Mouse (Mus musculus) frontal cortex, postnatal 14 days (tissue): ENCODE results near the gene Syt16.

Experiments used
- DNase-seq, 2 experiments: peaks; one replicate each; pipeline ENCODE4 v3.0.0; 2022; ENCODE audit warnings: low spot score in 2 of 2

The Syt16 gene

GRCm38 (mm10) chr12:74105811-74106513 is 108.5 kb downstream of the Syt16 start:
- no peak for DNase-seq

DNA sequence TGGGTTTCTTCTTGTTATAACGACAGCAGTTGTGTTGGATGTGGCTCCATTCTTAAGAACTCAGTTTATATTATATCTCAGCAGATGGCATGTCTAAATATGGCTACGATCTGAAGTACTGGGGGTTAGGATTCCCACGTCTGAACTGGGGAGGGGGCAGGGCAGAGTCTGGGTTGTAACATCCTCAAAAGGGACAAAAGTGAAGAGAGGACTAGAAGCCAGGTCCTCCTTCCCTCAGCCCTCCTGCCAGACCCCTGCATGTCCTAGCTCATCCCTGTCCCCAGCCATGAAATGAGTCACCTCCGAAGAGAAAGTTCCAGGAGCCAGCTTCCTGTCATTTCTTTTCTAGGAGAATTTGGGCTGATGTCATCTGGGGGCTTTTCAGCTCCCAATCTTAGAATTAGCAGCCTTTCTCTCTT is 111.2 kb downstream of the Syt16 start:
- DNase-seq = peak; percentile 37 to 52

- no peak for DNase-seq
Measured at GRCm38 (mm10) chr12:74109462-74110068, 112.1 kb downstream of the Syt16 start.

- DNase-seq = no peak
Measured at GRCm38 (mm10) chr12:74116825-74117224, 119.4 kb downstream of the Syt16 start.

DNA sequence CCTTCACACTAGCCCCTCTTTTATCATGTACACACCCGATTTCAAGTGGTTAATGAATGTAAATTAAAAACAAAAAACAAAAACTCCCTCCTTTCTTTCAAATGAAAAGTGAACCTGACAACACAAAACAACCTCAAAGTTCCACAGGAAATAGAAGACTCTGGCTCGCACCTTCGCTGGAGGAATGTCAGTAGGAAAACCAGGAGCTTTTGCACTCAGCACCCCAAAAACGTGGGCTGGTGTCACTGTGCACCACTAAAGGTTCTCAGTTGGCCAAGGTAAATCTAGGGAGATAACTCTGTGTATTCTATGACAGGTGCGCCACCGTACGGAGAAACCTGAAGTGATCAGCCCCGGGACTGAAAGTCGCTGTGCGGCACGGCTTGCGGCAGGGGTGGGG is 128.3 kb downstream of the Syt16 start:
- no peak for DNase-seq

DNA sequence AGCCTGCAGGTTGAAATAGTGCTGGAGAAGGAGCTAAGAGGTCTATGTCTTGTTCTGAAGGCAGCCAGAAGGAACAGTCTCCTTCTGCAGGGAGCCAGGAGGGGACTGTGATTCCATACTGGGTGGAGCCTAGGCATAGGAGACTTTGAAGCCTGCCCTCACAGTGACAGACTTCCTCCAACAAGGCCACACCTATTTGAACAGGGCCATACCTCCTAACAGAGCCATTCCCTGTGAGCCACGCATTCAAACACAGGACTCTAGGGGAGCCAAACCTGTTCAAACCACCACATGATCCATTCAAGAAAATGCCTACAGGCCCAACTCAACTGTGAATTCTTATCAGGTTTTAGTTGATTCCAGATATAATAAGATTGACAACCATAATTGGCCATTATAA is 130.8 kb downstream of the Syt16 start:
- DNase-seq = no peak

DNA sequence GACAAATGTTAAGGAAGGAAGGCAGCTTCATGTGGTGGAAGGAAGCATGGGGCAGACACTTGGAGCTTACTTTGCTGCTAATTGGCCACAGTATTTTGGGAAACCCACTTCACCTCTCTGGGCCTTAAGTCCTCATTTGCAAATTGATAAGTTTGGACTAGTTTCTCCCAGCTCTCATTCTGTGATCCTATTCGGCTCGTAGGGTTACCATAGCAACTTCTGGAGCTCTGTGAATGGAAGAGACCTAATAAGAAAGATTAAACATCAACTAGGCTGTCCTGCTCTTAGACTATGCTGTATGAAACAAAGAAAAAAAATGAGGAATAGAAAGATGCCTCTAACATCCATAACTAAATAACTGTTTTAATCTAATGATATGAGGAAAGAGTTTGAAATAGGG is 134.3 kb downstream of the Syt16 start:
- DNase-seq = no peak

- no peak for DNase-seq
Measured at GRCm38 (mm10) chr12:74142147-74142546, 144.7 kb downstream of the Syt16 start.

DNA sequence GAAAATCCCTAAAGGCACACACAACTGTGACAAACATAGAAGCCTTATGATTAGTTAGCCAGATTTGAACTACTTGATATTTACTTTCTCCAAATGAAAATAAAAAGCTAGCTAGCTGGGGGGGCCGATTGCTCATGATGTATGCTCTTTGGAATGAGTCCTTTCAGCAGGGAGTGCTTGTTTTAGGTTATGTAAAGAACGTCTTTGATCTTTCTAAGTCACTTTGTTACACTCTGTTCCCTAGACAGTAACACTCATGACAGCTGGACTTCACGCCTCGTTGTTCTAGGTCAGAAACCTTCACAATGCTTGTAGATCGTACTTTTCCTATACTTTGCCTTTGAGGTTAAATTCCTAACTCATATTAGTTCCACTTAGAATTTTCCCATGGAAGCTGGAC is 146.9 kb downstream of the Syt16 start:
- no peak for DNase-seq

GRCm38 (mm10) chr12:74160791-74161190 is 163.3 kb downstream of the Syt16 start:
- DNase-seq = no peak

DNA sequence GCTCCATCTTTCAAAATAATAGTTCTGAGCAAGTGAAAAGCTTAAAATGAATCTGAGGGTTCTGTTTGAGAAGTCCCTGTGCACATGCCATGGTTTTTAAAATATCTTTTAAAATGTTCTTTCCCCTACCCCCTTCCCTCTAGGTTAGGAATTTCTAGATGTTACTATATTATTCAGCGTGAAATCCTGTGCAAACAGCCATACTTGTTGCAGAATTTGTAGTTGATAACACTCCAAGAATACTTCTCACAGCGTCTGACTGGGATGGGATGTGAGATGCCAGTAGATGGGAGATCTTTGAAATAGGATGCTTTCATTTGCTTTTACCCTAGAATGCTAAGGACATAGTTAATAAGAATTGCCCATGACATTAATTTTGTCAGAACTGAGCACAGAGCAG is 165.6 kb downstream of the Syt16 start:
- DNase-seq = no peak

DNA sequence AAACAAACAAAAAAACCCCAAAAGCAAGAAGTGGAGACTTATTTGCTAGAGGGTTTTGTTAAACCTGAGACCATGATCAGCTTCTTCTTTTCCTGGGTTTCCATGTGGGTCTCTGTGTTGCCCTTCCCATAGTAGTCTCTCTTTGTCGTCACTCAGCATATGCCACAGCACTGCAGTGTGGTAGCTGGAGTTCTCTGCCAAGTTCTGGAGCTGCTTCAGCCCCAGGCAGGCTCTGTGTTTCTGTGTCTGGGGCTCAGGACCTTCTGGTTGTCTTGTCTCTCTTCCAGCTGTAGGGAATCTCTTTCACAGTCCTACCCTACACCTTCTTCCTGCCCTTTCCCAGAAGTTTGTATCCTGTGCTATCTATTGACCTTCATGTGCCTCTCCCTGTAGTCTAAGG is 173.8 kb downstream of the Syt16 start:
- DNase-seq = no peak

DNA sequence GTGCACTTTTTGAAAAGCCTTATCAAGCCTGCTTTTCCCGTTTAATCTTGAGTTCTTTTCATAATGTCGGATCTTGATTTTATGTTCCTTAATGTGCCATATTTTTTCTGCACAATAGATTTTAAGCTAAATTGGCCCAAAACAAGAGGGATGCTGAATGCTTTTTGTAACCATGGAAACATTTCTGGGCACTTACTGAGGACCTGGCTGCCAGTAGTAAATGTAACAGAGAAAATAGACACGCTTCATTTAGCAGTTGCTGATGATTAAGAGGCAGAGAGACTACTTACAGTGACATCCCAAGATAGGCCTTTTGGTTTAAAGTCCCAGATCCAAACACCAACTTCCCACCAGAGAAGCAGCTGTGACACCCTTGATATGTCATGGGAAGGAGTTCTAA is 176.4 kb downstream of the Syt16 start:
- no peak for DNase-seq

DNA sequence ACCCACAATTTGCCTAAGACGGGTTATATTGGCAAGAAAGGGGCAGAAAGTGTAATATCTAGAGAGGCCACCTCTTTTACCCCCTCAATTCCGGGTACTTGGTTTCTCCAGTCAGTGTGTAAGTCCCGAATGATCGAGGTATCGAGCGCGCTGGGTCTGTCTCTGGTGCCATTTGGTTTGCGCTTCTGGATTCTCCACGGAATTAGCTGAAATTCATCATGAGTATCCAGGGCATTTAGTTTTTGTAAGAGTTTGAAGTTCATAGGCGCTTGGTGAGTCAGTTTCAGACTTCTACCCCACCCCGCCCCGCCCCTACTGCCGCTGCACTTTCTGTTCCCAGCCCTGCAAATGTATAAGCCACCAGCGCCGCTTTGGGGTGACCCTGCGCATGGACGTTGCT is 187.1 kb downstream of the Syt16 start:
- DNase-seq = no peak

- DNase-seq = no peak
Measured at GRCm38 (mm10) chr12:74188243-74188785, 190.9 kb downstream of the Syt16 start.

DNA sequence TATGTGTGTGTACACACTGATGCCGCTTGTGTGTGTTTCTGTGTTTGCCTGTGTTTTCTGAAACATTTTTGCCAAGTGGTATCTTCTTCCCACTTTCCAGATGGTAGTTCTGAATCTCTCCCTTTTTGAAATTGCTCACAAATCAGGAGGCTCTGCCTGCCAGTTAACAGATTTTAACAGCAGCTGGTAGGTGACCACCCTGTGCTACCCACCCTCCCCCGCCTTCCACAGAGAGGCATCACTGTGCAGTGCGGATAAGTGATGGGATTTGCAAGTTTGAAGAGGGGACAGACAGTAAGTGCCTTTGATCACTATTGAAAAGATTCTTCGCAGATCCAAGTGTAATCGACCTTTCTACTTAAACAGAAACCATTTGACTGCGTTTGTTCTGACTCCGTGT is 191.4 kb downstream of the Syt16 start:
- no peak for DNase-seq

GRCm38 (mm10) chr12:74189840-74190239 is 192.4 kb downstream of the Syt16 start:
- DNase-seq = no peak

- no peak for DNase-seq
Measured at GRCm38 (mm10) chr12:74190297-74190696, 192.8 kb downstream of the Syt16 start.

GRCm38 (mm10) chr12:74192552-74192951 is 195.1 kb downstream of the Syt16 start:
- no peak for DNase-seq

DNA sequence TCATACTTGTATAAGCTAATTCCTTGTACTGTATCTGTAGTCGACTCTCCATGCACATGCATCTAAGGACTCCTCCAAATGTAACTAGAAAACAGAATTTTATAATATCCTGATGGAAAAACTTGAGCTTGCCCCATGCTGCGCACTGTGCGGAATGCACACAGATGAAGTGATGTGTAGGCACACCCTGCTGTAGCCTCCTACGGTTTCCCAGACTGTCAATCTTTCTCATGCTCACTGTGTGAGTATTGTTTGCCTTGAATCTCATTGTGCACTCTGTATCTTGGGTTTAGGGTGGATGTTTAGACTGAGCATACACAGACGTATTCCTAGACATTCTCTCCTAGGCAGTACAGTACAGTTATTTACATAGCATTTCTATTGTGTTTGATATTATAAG is 203.9 kb downstream of the Syt16 start:
- no peak for DNase-seq

DNA sequence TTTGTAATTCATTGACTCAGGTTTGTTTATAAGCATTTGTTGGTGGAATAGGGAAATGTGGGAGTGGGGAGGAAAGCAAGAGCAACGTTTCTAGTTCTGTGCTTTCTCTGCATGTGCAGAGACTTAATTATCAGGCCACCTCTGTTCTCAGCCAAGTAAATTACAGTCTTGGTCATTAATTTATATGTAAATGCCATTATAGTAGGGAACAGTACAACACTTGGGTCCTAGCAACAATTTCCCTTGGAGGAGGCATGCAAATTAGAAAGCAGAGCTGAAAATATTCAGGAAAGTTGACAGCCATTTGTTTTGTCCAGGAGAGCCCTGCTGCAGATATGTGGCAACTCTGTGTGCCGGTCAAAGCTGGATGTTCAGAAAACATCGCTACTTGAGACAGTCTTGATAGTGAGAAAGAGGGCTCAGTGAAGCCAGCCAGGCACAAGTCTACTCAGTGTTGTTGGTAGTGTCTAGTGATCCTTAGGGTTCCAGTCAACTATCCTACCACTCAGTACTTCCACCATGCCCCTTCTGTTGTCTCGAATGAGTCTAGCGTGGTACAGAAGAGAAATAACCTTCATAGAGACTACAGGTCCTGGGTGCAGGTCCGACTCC is 205.1 kb downstream of the Syt16 start:
- DNase-seq = no peak

- no peak for DNase-seq
Measured at GRCm38 (mm10) chr12:74212156-74212555, 214.7 kb downstream of the Syt16 start.
